ENCODE assay signal across 13 mouse cellular contexts in genomic region chr2:103285561-103285960, GRCm38 (mm10). TPM values are rescaled to one million over a fixed set of nuclear protein-coding genes. Genes with fewer than 3 reads are reported as not detected.
A peak's percentile ranks its signal among the peaks of the same experiment; 100 is the strongest.
DNase-seq lines count a peak whose midpoint lies in the region; ATAC-seq and TF ChIP-seq lines count a peak whose summit lies in the region.
"Had no signal": no experiment of that assay in that cellular context is flagged by ENCODE, and none has a peak within 500 bp of the region (broad histone marks: within the 10 kb centered on the region; RNA-seq: fewer than 3 reads in every experiment).

No protein-coding gene starts in this region.

- H3K4me3 ChIP-seq in kidney, embryonic 14.5 days (ENCODE audit: low read length): no peak overlapping the region
- no peak overlapping the region for H3K4me3 ChIP-seq in lung, postnatal 0 days (ENCODE audit: low read depth, low read length)
- H3K4me3 ChIP-seq in midbrain, postnatal 0 days (ENCODE audit: low read depth, low read length): no peak overlapping the region
- H3K4me3 ChIP-seq: erythroblast, embryonic 14.5 days; limb, embryonic 15.5 days; neural tube, embryonic 12.5 days had no signal

- no peak overlapping the region for H3K9ac ChIP-seq in kidney, embryonic 14.5 days (ENCODE audit: low read depth, low read length)
- no peak overlapping the region for H3K9ac ChIP-seq in lung, postnatal 0 days (replicated peaks; ENCODE audit: low read depth)
- H3K9ac ChIP-seq in midbrain, postnatal 0 days (replicated peaks; ENCODE audit: low read length, poor library complexity, severe bottlenecking): no peak overlapping the region
- H3K9ac ChIP-seq: limb, embryonic 15.5 days; neural tube, embryonic 12.5 days had no signal

- H3K4me2 ChIP-seq in kidney, embryonic 14.5 days (replicated peaks; ENCODE audit: low read depth, low read length): no peak overlapping the region
- H3K4me2 ChIP-seq in lung, postnatal 0 days (replicated peaks; ENCODE audit: low read depth, low read length): no peak overlapping the region
- no peak overlapping the region for H3K4me2 ChIP-seq in midbrain, postnatal 0 days (ENCODE audit: low read depth, low read length, poor library complexity, severe bottlenecking)
- H3K4me2 ChIP-seq: limb, embryonic 15.5 days; neural tube, embryonic 12.5 days had no signal

- TF ChIP-seq CTCF in Patski (IDR thresholded peaks at IDR 0.05): no peak
- TF ChIP-seq CTCF in lung, postnatal 0 days (IDR thresholded peaks at IDR 0.05): no peak
- no peak for TF ChIP-seq CTCF in midbrain, postnatal 0 days (IDR thresholded peaks at IDR 0.05)

- 14% methylated on average over 2 of the region's 2 CpGs for WGBS in kidney, embryonic 14.5 days
- 18% methylated on average over 2 of the region's 2 CpGs for WGBS in lung, postnatal 0 days
- WGBS in midbrain, postnatal 0 days: 38% methylated on average over 2 of the region's 2 CpGs

- no peak for DNase-seq in Patski (ENCODE audit: low read depth, low spot score)
- peak; percentile 18 for DNase-seq in adrenal gland, postnatal 25 days
- DNase-seq in lung, postnatal 0 days (ENCODE audit: low spot score): peak; percentile 89
- DNase-seq in midbrain, postnatal 0 days (ENCODE audit: low spot score): no peak
- no peak for DNase-seq in natural killer cell, adult 2 months (ENCODE audit: low spot score in 2 of 2)
- no peak for DNase-seq in layer of hippocampus, postnatal 36 days
- DNase-seq: heart, postnatal 4 days had no signal

- no peaks in the 10 kb centered on the region for H3K36me3 ChIP-seq in kidney, embryonic 14.5 days (ENCODE audit: control insufficient read depth, insufficient read depth, low read length)
- H3K36me3 ChIP-seq in lung, postnatal 0 days (ENCODE audit: insufficient read depth, low read length): no peaks in the 10 kb centered on the region
- no peaks in the 10 kb centered on the region for H3K36me3 ChIP-seq in midbrain, postnatal 0 days (ENCODE audit: insufficient read depth, low read length)
- H3K36me3 ChIP-seq: limb, embryonic 15.5 days; neural tube, embryonic 12.5 days had no signal

- in situ Hi-C loops in Patski (cut with MboI; ENCODE audit: low pct_unique_long_range_greater_than_20kb): loop anchor here (5.0 kb wide), 1 partner anchor 42 kb away; no protein-coding TSS in a partner anchor

- H3K27ac ChIP-seq in kidney, embryonic 14.5 days (ENCODE audit: low read depth, low read length): peak overlapping the region; percentile 74; the same call in 1 of the 2 replicates
- peak overlapping the region; percentile 81 for H3K27ac ChIP-seq in lung, postnatal 0 days (ENCODE audit: low read length)
- no peak overlapping the region for H3K27ac ChIP-seq in midbrain, postnatal 0 days (ENCODE audit: low read depth, low read length)
- H3K27ac ChIP-seq: limb, embryonic 15.5 days; neural tube, embryonic 12.5 days had no signal

- 0 out of 2 replicates have a peak, but pooled peaks cover 5% of the 10 kb centered on the region for H3K4me1 ChIP-seq in kidney, embryonic 14.5 days (ENCODE audit: control insufficient read depth, insufficient read depth, low read length)
- H3K4me1 ChIP-seq in lung, postnatal 0 days (ENCODE audit: insufficient read depth, low read depth, low read length): peaks cover 6% of the 10 kb centered on the region
- no peaks in the 10 kb centered on the region for H3K4me1 ChIP-seq in midbrain, postnatal 0 days (ENCODE audit: insufficient read depth, low read length)
- H3K4me1 ChIP-seq: neural tube, embryonic 12.5 days had no signal

- peak; percentile 65 for ATAC-seq in Patski
- ATAC-seq in kidney, embryonic 14.5 days (ENCODE audit: low FRiP score, low TSS enrichment): peak; percentile 68; the same call in 1 of the 2 replicates
- peak; percentile 91 for ATAC-seq in lung, postnatal 0 days
- ATAC-seq in midbrain, postnatal 0 days (ENCODE audit: low FRiP score): no peak

- no peaks in the 10 kb centered on the region for H3K27me3 ChIP-seq in Patski
- H3K27me3 ChIP-seq in kidney, embryonic 14.5 days (ENCODE audit: control insufficient read depth, insufficient read depth, low read length): no peaks in the 10 kb centered on the region
- no peaks in the 10 kb centered on the region for H3K27me3 ChIP-seq in lung, postnatal 0 days (replicated peaks; ENCODE audit: insufficient read depth, low read length)
- no peaks in the 10 kb centered on the region for H3K27me3 ChIP-seq in midbrain, postnatal 0 days (ENCODE audit: insufficient read depth, low read length)
- H3K27me3 ChIP-seq: limb, embryonic 15.5 days; neural tube, embryonic 12.5 days had no signal

- POLR2A ChIA-PET in Patski (lab: Charles Lee): no interaction called here

- no peak for TF ChIP-seq EP300 in lung, postnatal 0 days (IDR thresholded peaks at IDR 0.05)

- CTCF ChIA-PET in Patski (lab: Charles Lee): interaction anchor here (1.0 to 1.6 kb wide), 3 partner anchors 13 to 70 kb away, joined by 3 to 4 read pairs (median 3); no protein-coding TSS in a partner anchor

- H3K9me3 ChIP-seq in kidney, embryonic 14.5 days (ENCODE audit: control insufficient read depth, low read length): no peaks in the 10 kb centered on the region
- H3K9me3 ChIP-seq in lung, postnatal 0 days (ENCODE audit: low read length): no peaks in the 10 kb centered on the region
- H3K9me3 ChIP-seq in midbrain, postnatal 0 days (ENCODE audit: low read length): no peaks in the 10 kb centered on the region
- H3K9me3 ChIP-seq: limb, embryonic 15.5 days; neural tube, embryonic 12.5 days had no signal

RNA-seq across cellular contexts. Expression of gene Ehf, which starts 17.5 kb away (rescaled TPM):
- 2.9 TPM for polyA plus RNA-seq in Patski (2021)
- total RNA-seq in adrenal gland, postnatal 25 days (2021): 0.52 and 1.00 TPM in 2 replicates
- 19.1 and 29.6 TPM in 2 replicates for polyA plus RNA-seq in kidney, embryonic 14.5 days (2014; fragmentation: Nextera tagmentation; extraction: Ambion mirVana)
- 4.9 and 5.9 TPM in 2 replicates for polyA plus RNA-seq in lung, postnatal 0 days (2015; fragmentation: Nextera tagmentation; extraction: Ambion mirVana)
- 0.05 TPM in 1 of 2 replicates, not detected in the other for total RNA-seq in midbrain, postnatal 0 days (2014; rRNA removed)
- polyA plus RNA-seq in midbrain, postnatal 0 days (2015; fragmentation: Nextera tagmentation; extraction: Ambion mirVana): 0.22 TPM in 1 of 2 replicates, not detected in the other
- total RNA-seq in layer of hippocampus, postnatal 36 days (2021): not detected
- total RNA-seq: heart, postnatal 4 days; layer of hippocampus, adult 8-10 months; megakaryocyte-erythroid progenitor cell, adult 5-6 weeks had no signal
- polyA plus RNA-seq: neural tube, embryonic 12.5 days had no signal

Comparison
In these comparisons a context has a peak if more than half of its experiments do, and no peak if none do; other contexts are left out.
1. DNase-seq: peak in adrenal gland, postnatal 25 days (single experiment) and lung, postnatal 0 days (single experiment); none in Patski (single experiment), midbrain, postnatal 0 days (single experiment), natural killer cell, adult 2 months (0 of 2) and layer of hippocampus, postnatal 36 days (0 of 2).